Mouse (Mus musculus): ENCODE measurements at regions not wholly inside any gene's neighbourhood (a gene's known extent, or its start where the extent isn't known, plus 50 kb on each side); places are given as distances from the start of the nearest gene placed in this dataset.

- no peak for DNase-seq (ENCODE audit: low spot score)
These were observed 240.1 kb upstream of the Eif4g2 start for GRCm38 (mm10) chr7:111322901-111323300.

GRCm38 (mm10) chr7:111319917-111320316 lies 237.1 kb upstream of the Eif4g2 start:
- no peak for DNase-seq (ENCODE audit: low spot score)

- DNase-seq (ENCODE audit: low spot score): no peak
These were observed 233.7 kb upstream of the Eif4g2 start for GRCm38 (mm10) chr7:111316479-111316990.

GRCm38 (mm10) chr7:111313921-111314320 lies 231.1 kb upstream of the Eif4g2 start:
- DNase-seq (ENCODE audit: low spot score): no peak

- peak; percentile 4 for DNase-seq (ENCODE audit: low spot score)
These were observed 222.4 kb upstream of the Eif4g2 start for GRCm38 (mm10) chr7:111305196-111305595.

GRCm38 (mm10) chr7:111301791-111302488 lies 219.1 kb upstream of the Eif4g2 start:
- no peak for DNase-seq (ENCODE audit: low spot score)

GRCm38 (mm10) chr7:111297174-111297902 lies 214.5 kb upstream of the Eif4g2 start:
- no peak for DNase-seq (ENCODE audit: low spot score)

GRCm38 (mm10) chr7:111283411-111283955 lies 200.7 kb upstream of the Eif4g2 start:
- DNase-seq (ENCODE audit: low spot score): no peak

- DNase-seq (ENCODE audit: low spot score): no peak
These were observed 199.5 kb upstream of the Eif4g2 start for GRCm38 (mm10) chr7:111282314-111282713.

- no peak for DNase-seq (ENCODE audit: low spot score)
These were observed 194.9 kb upstream of the Eif4g2 start for GRCm38 (mm10) chr7:111277703-111278102.

GRCm38 (mm10) chr7:111273839-111274238 lies 191.0 kb upstream of the Eif4g2 start:
- DNase-seq (ENCODE audit: low spot score): no peak

GRCm38 (mm10) chr7:111270874-111271273 lies 188.0 kb upstream of the Eif4g2 start:
- no peak for DNase-seq (ENCODE audit: low spot score)

- DNase-seq (ENCODE audit: low spot score): no peak
These were observed 185.4 kb upstream of the Eif4g2 start for GRCm38 (mm10) chr7:111268197-111268596.

GRCm38 (mm10) chr7:111263302-111263701 lies 180.5 kb upstream of the Eif4g2 start:
- DNase-seq (ENCODE audit: low spot score): peak; percentile 4

- DNase-seq (ENCODE audit: low spot score): no peak
These were observed 177.1 kb upstream of the Eif4g2 start for GRCm38 (mm10) chr7:111259630-111260574.

GRCm38 (mm10) chr7:111257842-111258241 lies 175.0 kb upstream of the Eif4g2 start:
- DNase-seq (ENCODE audit: low spot score): no peak

GRCm38 (mm10) chr7:111256199-111256598 lies 173.4 kb upstream of the Eif4g2 start:
- no peak for DNase-seq (ENCODE audit: low spot score)

- DNase-seq (ENCODE audit: low spot score): peak; percentile 25
These were observed 166.8 kb upstream of the Eif4g2 start for GRCm38 (mm10) chr7:111249606-111250005.

GRCm38 (mm10) chr7:111245488-111245887 lies 162.7 kb upstream of the Eif4g2 start:
- no peak for DNase-seq (ENCODE audit: low spot score)

- DNase-seq (ENCODE audit: low spot score): no peak
These were observed 162.2 kb upstream of the Eif4g2 start for GRCm38 (mm10) chr7:111245067-111245466.

- DNase-seq (ENCODE audit: low spot score): no peak
These were observed 161.0 kb upstream of the Eif4g2 start for GRCm38 (mm10) chr7:111243831-111244230.

GRCm38 (mm10) chr7:111242646-111243045 lies 159.8 kb upstream of the Eif4g2 start:
- DNase-seq (ENCODE audit: low spot score): no peak

All from c-Kit-positive CD71-positive TER-119-positive erythroid progenitor cells, embryonic 14.5 days (primary cell).